Mouse (Mus musculus) liver, postnatal 0 days (tissue): Measurements from ENCODE around the gene Ccl7. TPM values are rescaled to one million over a fixed set of nuclear protein-coding genes. Genes with fewer than 3 reads are reported as not detected.

Source experiments
- ATAC-seq: fragments of 200-750 bp; cut with Nextera tagmentation; 2 replicates; pipeline ENCODE4 v1.8.0; 2017; ENCODE audit warnings: mild to moderate bottlenecking, moderate library complexity
- DNase-seq: peaks from one replicate; pipeline ENCODE4 v3.0.0-alpha.2; 2016
- H3K27ac ChIP-seq: fragments of 300-500 bp; sonication (generic); 2 replicates; pipeline ENCODE4 v1.5.1; 2014; ENCODE audit warnings: antibody characterized with exemption, moderate library complexity, mild to moderate bottlenecking, low read depth
- H3K27me3 ChIP-seq: fragments of 300-500 bp; sonication (generic); 2 replicates; pipeline ENCODE4 v1.6.1; 2014; ENCODE audit warnings: low read length, control low read depth, mixed read lengths; ENCODE audit not compliant: insufficient read depth
- H3K36me3 ChIP-seq: fragments of 300-500 bp; sonication (generic); replicated peaks from 2 replicates; pipeline ENCODE4 v1.6.1; 2014; ENCODE audit warnings: mild to moderate bottlenecking, control low read depth, low read length, moderate library complexity, mixed read lengths; ENCODE audit not compliant: insufficient read depth
- H3K4me1 ChIP-seq: fragments of 300-500 bp; sonication (generic); 2 replicates; pipeline ENCODE4 v1.6.1; 2014; ENCODE audit warnings: antibody characterized with exemption, mild to moderate bottlenecking, control low read depth; ENCODE audit not compliant: insufficient read depth
- H3K4me2 ChIP-seq: fragments of 300-500 bp; sonication (generic); 2 replicates; pipeline ENCODE4 v1.6.1; 2014; ENCODE audit warnings: low read depth, mild to moderate bottlenecking, low read length, moderate library complexity, mixed read lengths
- H3K4me3 ChIP-seq: fragments of 300-500 bp; sonication (generic); 2 replicates; pipeline ENCODE4 v1.5.1; 2014; ENCODE audit warnings: low read depth, low read length
- H3K9ac ChIP-seq: fragments of 300-500 bp; sonication (generic); replicated peaks from 2 replicates; pipeline ENCODE4 v1.6.1; 2014; ENCODE audit warnings: mild to moderate bottlenecking, moderate library complexity
- H3K9me3 ChIP-seq: fragments of 300-500 bp; sonication (generic); 2 replicates; pipeline ENCODE4 v1.6.1; 2016; ENCODE audit warnings: mild to moderate bottlenecking, control low read depth, low read length, mixed read lengths
- CTCF ChIP-seq: sonication (generic); IDR thresholded peaks from 2 replicates; pipeline ENCODE4 v1.5.1; 2016; ENCODE audit warnings: antibody characterized with exemption, low read depth
- EP300 ChIP-seq: IDR thresholded peaks from 2 replicates; pipeline ENCODE4 v1.6.1; 2016; ENCODE audit warnings: antibody characterized with exemption, low read depth, mild to moderate bottlenecking
- WGBS: fragments of 180-500 bp; shearing (Covaris S2); extraction: QIAGEN DNeasy Blood & Tissue Kit; methylation state at CpG from one replicate; pipeline ENCODE4 v1.1.7; 2014; ENCODE audit not compliant: insufficient replicate concordance; 5-methylcytosine and 5-hydroxymethylcytosine counted together
- polyA plus RNA-seq: library from polyadenylated mRNA; unstranded; fragments of >200 nt; fragmentation: Nextera tagmentation; extraction: Ambion mirVana; gene quantifications from 2 replicates; pipeline ENCODE4 v1.2.1, GENCODE M21; 2015

Ccl7 gene
- polyA plus RNA-seq, 1 experiment from 2014 or later: 0.51 TPM

- DNase-seq (peak; percentile 46), ATAC-seq (peak; percentile 53; the same call in 1 of the 2 replicates)
- Histone ChIP-seq H3K4me3 (no peak overlapping the region), H3K27me3 (no peaks in the 10 kb centered on the region), H3K36me3 (no peaks in the 10 kb centered on the region), H3K9ac (no peak overlapping the region), H3K27ac (peak overlapping the region; percentile 66; the same call in 1 of the 2 replicates), H3K4me2 (peak overlapping the region; percentile 27; the same call in 1 of the 2 replicates), H3K4me1 (peaks cover 8% of the 10 kb centered on the region; the same call in 1 of the 2 replicates), H3K9me3 (no peaks in the 10 kb centered on the region)
- WGBS: 12% methylated on average over 12 of the region's 12 CpGs
- TF ChIP-seq EP300 (peak; percentile 14; the same call in 1 of the 2 replicates), CTCF (no peak)
Measured at GRCm38 (mm10) chr11:82006796-82007423, 38.6 kb upstream of the Ccl7 start.

- Histone ChIP-seq H3K9me3 (no peaks in the 10 kb centered on the region), H3K27ac (no peak overlapping the region), H3K4me2 (no peak overlapping the region), H3K36me3 (no peaks in the 10 kb centered on the region), H3K27me3 (no peaks in the 10 kb centered on the region), H3K4me3 (no peak overlapping the region), H3K9ac (no peak overlapping the region), H3K4me1 (peaks cover 8% of the 10 kb centered on the region; the same call in 1 of the 2 replicates)
- DNase-seq (no peak), ATAC-seq (no peak)
- WGBS: 82% methylated on average over 3 of the region's 3 CpGs
- TF ChIP-seq EP300 (no peak), CTCF (no peak)
Measured at GRCm38 (mm10) chr11:82010115-82010514, 35.4 kb upstream of the Ccl7 start.

GRCm38 (mm10) chr11:82011411-82012193 lies 33.9 kb upstream of the Ccl7 start:
- DNase-seq (no peak), ATAC-seq (no peak)
- no peak overlapping the region for H3K9ac ChIP-seq
- peaks cover 7% of the 10 kb centered on the region; the same call in 1 of the 2 replicates for H3K4me1 ChIP-seq
- no peak overlapping the region for H3K4me3 ChIP-seq
- 69% methylated on average over 8 of the region's 8 CpGs for WGBS
- no peaks in the 10 kb centered on the region for H3K9me3 ChIP-seq
- no peak overlapping the region for H3K27ac ChIP-seq
- H3K36me3 ChIP-seq: no peaks in the 10 kb centered on the region
- TF ChIP-seq CTCF: no peak
- TF ChIP-seq EP300: no peak
- H3K4me2 ChIP-seq: no peak overlapping the region
- H3K27me3 ChIP-seq: no peaks in the 10 kb centered on the region

- H3K9ac ChIP-seq: no peak overlapping the region
- no peak overlapping the region for H3K4me3 ChIP-seq
- H3K36me3 ChIP-seq: no peaks in the 10 kb centered on the region
- WGBS: 50% methylated on average over 1 of the region's 1 CpGs
- TF ChIP-seq CTCF (no peak), EP300 (no peak)
- H3K9me3 ChIP-seq: no peaks in the 10 kb centered on the region
- DNase-seq (no peak), ATAC-seq (no peak)
- H3K4me2 ChIP-seq: no peak overlapping the region
- H3K27me3 ChIP-seq: no peaks in the 10 kb centered on the region
- H3K27ac ChIP-seq: no peak overlapping the region
- no peaks in the 10 kb centered on the region; the same call in 1 of the 2 replicates for H3K4me1 ChIP-seq
Measured at GRCm38 (mm10) chr11:82013756-82014155, 31.8 kb upstream of the Ccl7 start.

- Histone ChIP-seq H3K9me3 (no peaks in the 10 kb centered on the region), H3K36me3 (no peaks in the 10 kb centered on the region), H3K27me3 (no peaks in the 10 kb centered on the region), H3K4me2 (no peak overlapping the region), H3K9ac (no peak overlapping the region), H3K4me3 (no peak overlapping the region), H3K4me1 (peaks cover 7% of the 10 kb centered on the region), H3K27ac (no peak overlapping the region)
- TF ChIP-seq CTCF: no peak
- TF ChIP-seq EP300: no peak
- ATAC-seq (0 out of 2 replicates have a peak, but pooled peaks have one; percentile 48), DNase-seq (no peak)
- WGBS: 45% methylated on average over 2 of the region's 2 CpGs
Measured at GRCm38 (mm10) chr11:82015066-82015465, 30.4 kb upstream of the Ccl7 start.

GRCm38 (mm10) chr11:82016181-82016780 lies 29.2 kb upstream of the Ccl7 start:
- no peak overlapping the region for H3K27ac ChIP-seq
- H3K36me3 ChIP-seq: no peaks in the 10 kb centered on the region
- no peak overlapping the region for H3K4me2 ChIP-seq
- H3K9me3 ChIP-seq: no peaks in the 10 kb centered on the region
- H3K4me1 ChIP-seq: peaks cover 14% of the 10 kb centered on the region
- ATAC-seq: no peak
- WGBS: 61% methylated on average over 3 of the region's 3 CpGs
- no peak for TF ChIP-seq CTCF
- TF ChIP-seq EP300: no peak
- H3K27me3 ChIP-seq: no peaks in the 10 kb centered on the region
- no peak overlapping the region for H3K9ac ChIP-seq
- DNase-seq: no peak
- no peak overlapping the region for H3K4me3 ChIP-seq
